Mouse (Mus musculus) limb, embryonic 10.5 days (tissue): ENCODE measurements around the gene Zfp57. TPM values are rescaled to one million over a fixed set of nuclear protein-coding genes. Genes with fewer than 3 reads are reported as not detected.
A peak's percentile ranks its signal among the peaks of the same experiment; 100 is the strongest.

Experiments
- DNase-seq: peaks from one replicate; pipeline ENCODE4 v3.0.0-alpha.2; 2017; ENCODE audit warnings: low spot score
- H3K27ac ChIP-seq: fragments of 300-500 bp; sonication (generic); 2 replicates; pipeline ENCODE4 v1.5.1; 2016; ENCODE audit warnings: mild to moderate bottlenecking
- H3K27me3 ChIP-seq: fragments of 300-500 bp; sonication (generic); 2 replicates; pipeline ENCODE4 v1.6.1; 2016; ENCODE audit warnings: low read depth, mild to moderate bottlenecking; ENCODE audit not compliant: poor library complexity, severe bottlenecking
- H3K36me3 ChIP-seq: fragments of 300-500 bp; sonication (generic); 2 replicates; pipeline ENCODE4 v1.6.1; 2016; ENCODE audit warnings: mild to moderate bottlenecking, moderate library complexity
- H3K4me1 ChIP-seq: fragments of 300-500 bp; sonication (generic); 2 replicates; pipeline ENCODE4 v1.6.1; 2016
- H3K4me3 ChIP-seq: fragments of 300-500 bp; sonication (generic); 2 replicates; pipeline ENCODE4 v1.5.1; 2016; ENCODE audit warnings: mild to moderate bottlenecking, moderate library complexity
- H3K9me3 ChIP-seq: fragments of 300-500 bp; sonication (generic); replicated peaks from 2 replicates; pipeline ENCODE4 v1.6.1; 2016; ENCODE audit warnings: mild to moderate bottlenecking
- WGBS: fragments of 180-500 bp; shearing (Covaris S2); methylation state at CpG from one replicate; pipeline ENCODE4 v1.1.7; 2016; 5-methylcytosine and 5-hydroxymethylcytosine counted together
- polyA plus RNA-seq: library from polyadenylated mRNA; unstranded; fragments of >200 nt; fragmentation: Nextera tagmentation; extraction: Ambion mirVana; gene quantifications from 2 replicates; pipeline ENCODE4 v1.2.1, GENCODE M21; 2016

Zfp57 gene
- polyA plus RNA-seq: 69.9 and 92.6 TPM in 2 replicates

- H3K27ac ChIP-seq: peak within 1 kb of the TSS; percentile 98
Observed at GRCm38 (mm10) chr17:37000863-37001262, at the start of gene Zfp57. Gene Zfp57, plus strand, starts transcription at chr17:37001163.

GRCm38 (mm10) chr17:36952631-36953030, 48.3 kb upstream of the Zfp57 start:
- Histone ChIP-seq H3K9me3 (no peaks in the 10 kb centered on the region), H3K4me1 (peaks cover 17% of the 10 kb centered on the region), H3K36me3 (peaks cover 45% of the 10 kb centered on the region), H3K4me3 (no peak overlapping the region), H3K27ac (no peak overlapping the region), H3K27me3 (peaks cover 8% of the 10 kb centered on the region; the same call in 1 of the 2 replicates)
- no peak for DNase-seq
- 91% methylated on average over 2 of the region's 2 CpGs for WGBS

More at GRCm38 (mm10) chr17:37000863-37001262, at the start of gene Zfp57:
- Histone ChIP-seq H3K36me3 (peaks cover 17% of the 10 kb centered on the region), H3K27me3 (no peaks in the 10 kb centered on the region), H3K4me3 (peak within 1 kb of the TSS; percentile 71), H3K9me3 (no peaks in the 10 kb centered on the region), H3K4me1 (peaks cover 15% of the 10 kb centered on the region)
- WGBS: 90% methylated on average over 7 of the region's 7 CpGs
- no peak for DNase-seq

- WGBS: 89% methylated on average over 1 of the region's 1 CpGs
- H3K36me3 ChIP-seq: peaks cover 45% of the 10 kb centered on the region
- DNase-seq: no peak
Observed at GRCm38 (mm10) chr17:36953062-36953461, 47.9 kb upstream of the Zfp57 start.

GRCm38 (mm10) chr17:36957999-36958743, 42.8 kb upstream of the Zfp57 start, which contains the start of the genes Znrd1 and Znrd1as:
Gene Znrd1, minus strand, starts transcription at chr17:36958559.
Gene Znrd1as, plus strand, starts transcription at chr17:36958592.
- H3K4me3 ChIP-seq: peak within 1 kb of the TSS; percentile 81
- peaks cover 28% of the 10 kb centered on the region for H3K36me3 ChIP-seq
- WGBS: under 1% methylated on average over 46 of the region's 46 CpGs
- peaks cover 12% of the 10 kb centered on the region for H3K4me1 ChIP-seq
- peak; percentile 96 for DNase-seq
- no peaks in the 10 kb centered on the region for H3K9me3 ChIP-seq
- peak within 1 kb of the TSS; percentile 90 for H3K27ac ChIP-seq
- H3K27me3 ChIP-seq: no peaks in the 10 kb centered on the region

More at GRCm38 (mm10) chr17:36953062-36953461, 47.9 kb upstream of the Zfp57 start:
- Histone ChIP-seq H3K27me3 (peaks cover 4% of the 10 kb centered on the region; the same call in 1 of the 2 replicates), H3K9me3 (no peaks in the 10 kb centered on the region), H3K4me1 (peaks cover 17% of the 10 kb centered on the region), H3K27ac (no peak overlapping the region), H3K4me3 (no peak overlapping the region)

- DNase-seq: no peak
- Histone ChIP-seq H3K36me3 (peaks cover 23% of the 10 kb centered on the region), H3K4me1 (peaks cover 12% of the 10 kb centered on the region)
Observed at GRCm38 (mm10) chr17:36958884-36959283, 42.1 kb upstream of the Zfp57 start.

GRCm38 (mm10) chr17:36961125-36961524, 39.8 kb upstream of the Zfp57 start:
- H3K36me3 ChIP-seq: peaks cover 8% of the 10 kb centered on the region
- H3K27ac ChIP-seq: no peak overlapping the region
- no peak for DNase-seq
- peaks cover 12% of the 10 kb centered on the region for H3K4me1 ChIP-seq
- WGBS: 79% methylated on average over 1 of the region's 1 CpGs
- no peak overlapping the region for H3K4me3 ChIP-seq
- no peaks in the 10 kb centered on the region for H3K9me3 ChIP-seq
- H3K27me3 ChIP-seq: no peaks in the 10 kb centered on the region

More at GRCm38 (mm10) chr17:36958884-36959283, 42.1 kb upstream of the Zfp57 start:
- Histone ChIP-seq H3K9me3 (no peaks in the 10 kb centered on the region), H3K27ac (peak overlapping the region; percentile 90), H3K27me3 (no peaks in the 10 kb centered on the region), H3K4me3 (peak overlapping the region; percentile 81)
- 13% methylated on average over 12 of the region's 12 CpGs for WGBS

GRCm38 (mm10) chr17:36966875-36967274, 34.1 kb upstream of the Zfp57 start:
- Histone ChIP-seq H3K27ac (no peak overlapping the region), H3K4me1 (no peaks in the 10 kb centered on the region), H3K27me3 (no peaks in the 10 kb centered on the region), H3K9me3 (no peaks in the 10 kb centered on the region), H3K36me3 (no peaks in the 10 kb centered on the region), H3K4me3 (no peak overlapping the region)
- DNase-seq: no peak
- WGBS: 91% methylated on average over 1 of the region's 1 CpGs

- no peaks in the 10 kb centered on the region for H3K9me3 ChIP-seq
- H3K36me3 ChIP-seq: no peaks in the 10 kb centered on the region
- DNase-seq: no peak
- no peaks in the 10 kb centered on the region for H3K27me3 ChIP-seq
- 81% methylated on average over 14 of the region's 14 CpGs for WGBS
- no peaks in the 10 kb centered on the region for H3K4me1 ChIP-seq
- no peak overlapping the region for H3K27ac ChIP-seq
- no peak overlapping the region for H3K4me3 ChIP-seq
Observed at GRCm38 (mm10) chr17:36970316-36970890, 30.6 kb upstream of the Zfp57 start.

- Histone ChIP-seq H3K9me3 (no peaks in the 10 kb centered on the region), H3K4me3 (no peak overlapping the region), H3K4me1 (no peaks in the 10 kb centered on the region), H3K36me3 (no peaks in the 10 kb centered on the region), H3K27ac (no peak overlapping the region), H3K27me3 (no peaks in the 10 kb centered on the region)
- 90% methylated on average over 6 of the region's 6 CpGs for WGBS
- no peak for DNase-seq
Observed at GRCm38 (mm10) chr17:36971172-36971850, 29.7 kb upstream of the Zfp57 start.

- no peak overlapping the region for H3K27ac ChIP-seq
- H3K4me3 ChIP-seq: no peak overlapping the region
- H3K27me3 ChIP-seq: no peaks in the 10 kb centered on the region
- 90% methylated on average over 3 of the region's 3 CpGs for WGBS
- DNase-seq: no peak
- H3K4me1 ChIP-seq: no peaks in the 10 kb centered on the region
- no peaks in the 10 kb centered on the region for H3K9me3 ChIP-seq
- no peaks in the 10 kb centered on the region for H3K36me3 ChIP-seq
Observed at GRCm38 (mm10) chr17:36972791-36973190, 28.2 kb upstream of the Zfp57 start.

GRCm38 (mm10) chr17:36973271-36973787, 27.6 kb upstream of the Zfp57 start:
- Histone ChIP-seq H3K36me3 (no peaks in the 10 kb centered on the region), H3K4me1 (no peaks in the 10 kb centered on the region), H3K9me3 (no peaks in the 10 kb centered on the region), H3K4me3 (no peak overlapping the region), H3K27ac (no peak overlapping the region), H3K27me3 (no peaks in the 10 kb centered on the region)
- DNase-seq: no peak
- WGBS: 80% methylated on average over 8 of the region's 8 CpGs

GRCm38 (mm10) chr17:36981221-36981813, 19.6 kb upstream of the Zfp57 start, which contains the start of gene 2410137M14Rik:
Gene 2410137M14Rik, minus strand, starts transcription at chr17:36981237.
- Histone ChIP-seq H3K27ac (peak within 1 kb of the TSS; percentile 56), H3K9me3 (no peaks in the 10 kb centered on the region), H3K4me1 (peaks cover 21% of the 10 kb centered on the region), H3K36me3 (no peaks in the 10 kb centered on the region), H3K4me3 (peak within 1 kb of the TSS; percentile 39), H3K27me3 (no peaks in the 10 kb centered on the region; the same call in 1 of the 2 replicates)
- DNase-seq: no peak
- 13% methylated on average over 18 of the region's 18 CpGs for WGBS
